Mouse (Mus musculus) left cerebral cortex, postnatal 4 days (tissue): Measurements from ENCODE around the gene Orc5. TPM values are rescaled to one million over a fixed set of nuclear protein-coding genes. Genes with fewer than 3 reads are reported as not detected.

Source experiments
- DNase-seq: peaks from one replicate; pipeline ENCODE4 v3.0.0-alpha.2; 2022
- intact Hi-C: fragments of 180-260 bp; cut with DNase I; formaldehyde crosslinking; loops from one replicate; pipeline ENCODE4 v1.15.1; 2025
- total RNA-seq, 2 experiments: library from RNA; stranded (reverse); gene quantifications; 2 replicates each; pipeline ENCODE4 v1.2.3; 2021

Orc5 gene
- total RNA-seq: 10 to 100 TPM; 22.7 to 24.4 TPM

- peak; percentile 96 for DNase-seq
- intact Hi-C loops: no loop called here
Measured at GRCm38 (mm10) chr5:22550033-22550551, at the start of gene Orc5. TSS of gene Orc5 (minus strand) at chr5:22550429.

GRCm38 (mm10) chr5:22596981-22597380 lies 46.8 kb upstream of the Orc5 start:
- intact Hi-C loops: no loop called here
- no peak for DNase-seq

GRCm38 (mm10) chr5:22589370-22589966 lies 39.2 kb upstream of the Orc5 start:
- no peak for DNase-seq
- intact Hi-C loops: loop anchor here (10.0 kb wide), 1 partner anchor 695 kb away; no protein-coding TSS in a partner anchor

- intact Hi-C loops: loop anchor here (10.0 kb wide), 1 partner anchor 697 kb away; no protein-coding TSS in a partner anchor
Measured at GRCm38 (mm10) chr5:22587492-22587891, 37.3 kb upstream of the Orc5 start.

GRCm38 (mm10) chr5:22584556-22584955 lies 34.3 kb upstream of the Orc5 start:
- intact Hi-C loops: loop anchor here (10.0 kb wide), 1 partner anchor 700 kb away; no protein-coding TSS in a partner anchor

More at GRCm38 (mm10) chr5:22587492-22587891, 37.3 kb upstream of the Orc5 start:
- DNase-seq: no peak

GRCm38 (mm10) chr5:22578011-22578410 lies 27.8 kb upstream of the Orc5 start:
- DNase-seq: no peak
- intact Hi-C loops: no loop called here

More at GRCm38 (mm10) chr5:22584556-22584955, 34.3 kb upstream of the Orc5 start:
- peak; percentile 6 for DNase-seq

- DNase-seq: no peak
- intact Hi-C loops: no loop called here
Measured at GRCm38 (mm10) chr5:22574751-22575150, 24.5 kb upstream of the Orc5 start.

GRCm38 (mm10) chr5:22574161-22574560 lies 23.9 kb upstream of the Orc5 start:
- DNase-seq: no peak
- intact Hi-C loops: no loop called here

- intact Hi-C loops: no loop called here
- no peak for DNase-seq
Measured at GRCm38 (mm10) chr5:22573696-22574095, 23.5 kb upstream of the Orc5 start.

GRCm38 (mm10) chr5:22572881-22573280 lies 22.7 kb upstream of the Orc5 start:
- intact Hi-C loops: no loop called here
- DNase-seq: no peak

- no peak for DNase-seq
- intact Hi-C loops: no loop called here
Measured at GRCm38 (mm10) chr5:22572456-22572855, 22.2 kb upstream of the Orc5 start.

- intact Hi-C loops: no loop called here
- no peak for DNase-seq
Measured at GRCm38 (mm10) chr5:22565708-22566107, 15.5 kb upstream of the Orc5 start.

GRCm38 (mm10) chr5:22559801-22560200 lies 9.6 kb upstream of the Orc5 start:
- intact Hi-C loops: no loop called here

GRCm38 (mm10) chr5:22557491-22558113 lies 7.4 kb upstream of the Orc5 start:
- DNase-seq: no peak
- intact Hi-C loops: no loop called here

More at GRCm38 (mm10) chr5:22559801-22560200, 9.6 kb upstream of the Orc5 start:
- DNase-seq: no peak

GRCm38 (mm10) chr5:22556713-22557112 lies 6.5 kb upstream of the Orc5 start:
- intact Hi-C loops: no loop called here
- no peak for DNase-seq

GRCm38 (mm10) chr5:22552233-22552765 lies 2.1 kb upstream of the Orc5 start:
- no peak for DNase-seq
- intact Hi-C loops: no loop called here

- DNase-seq: no peak
- intact Hi-C loops: loop anchor here (10.0 kb wide), 1 partner anchor 675 kb away; no protein-coding TSS in a partner anchor
Measured at GRCm38 (mm10) chr5:22549366-22550032, 730 bp downstream of the Orc5 start.

- no peak for DNase-seq
- intact Hi-C loops: loop anchor here (10.0 kb wide), 1 partner anchor 676 kb away; no protein-coding TSS in a partner anchor
Measured at GRCm38 (mm10) chr5:22548556-22549161, 1.6 kb downstream of the Orc5 start.

- intact Hi-C loops: loop anchor here (10.0 kb wide), 1 partner anchor 678 kb away; no protein-coding TSS in a partner anchor
- no peak for DNase-seq
Measured at GRCm38 (mm10) chr5:22546536-22546935, 3.7 kb downstream of the Orc5 start.

GRCm38 (mm10) chr5:22545305-22545704 lies 4.9 kb downstream of the Orc5 start:
- intact Hi-C loops: loop anchor here (10.0 kb wide), 1 partner anchor 679 kb away; no protein-coding TSS in a partner anchor
- DNase-seq: no peak
